Mouse (Mus musculus) testis, adult 2 months (tissue): ENCODE results near the gene March5.

ENCODE experiments used
- CTCF ChIP-seq: fragments of 200-500 bp; IDR thresholded peaks from 2 replicates; pipeline ENCODE4 v1.5.1; 2012; ENCODE audit warnings: low read depth, mild to moderate bottlenecking, inconsistent platforms, low read length, moderate library complexity; ENCODE audit not compliant: control insufficient read depth, insufficient read depth, insufficient replicate concordance
- POLR2A ChIP-seq: fragments of 200-500 bp; IDR thresholded peaks from 2 replicates; pipeline ENCODE4 v1.6.1; 2012; ENCODE audit warnings: low read depth, mild to moderate bottlenecking, inconsistent platforms, low read length, moderate library complexity; ENCODE audit not compliant: control insufficient read depth

- no peak for TF ChIP-seq POLR2A
- no peak for TF ChIP-seq CTCF
Observed at GRCm38 (mm10) chr19:37188366-37188948, 18.9 kb upstream of the March5 start.
